Mouse (Mus musculus) spleen, adult 18-20 months (tissue): Measurements from ENCODE around the gene Pik3r2.

ENCODE experiments used
- DNase-seq, 2 experiments: peaks; one replicate each; pipeline ENCODE4 v3.0.0; 2022; ENCODE audit warnings: mixed read lengths in 2 of 2

Pik3r2 gene

DNA sequence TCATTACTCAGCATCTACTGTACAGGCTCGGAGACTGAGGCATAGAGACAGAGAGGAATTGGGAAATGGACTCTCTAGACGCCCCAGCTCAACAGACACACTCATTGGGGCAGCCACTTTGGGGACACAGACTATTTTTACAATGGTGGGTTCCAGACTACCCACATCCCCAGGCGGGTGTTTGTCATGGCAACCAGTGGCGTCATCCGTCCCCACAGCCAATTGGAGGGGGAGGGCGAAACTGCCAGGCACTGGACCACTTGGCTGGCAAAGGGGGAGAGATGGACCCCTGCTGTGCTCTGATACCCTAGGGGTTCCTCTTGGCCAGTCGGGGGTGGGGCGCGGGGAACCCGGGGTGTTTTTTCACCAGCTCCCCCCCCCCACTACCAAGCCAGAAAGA lies 24.1 kb upstream of the Pik3r2 start:
- no peak for DNase-seq

- DNase-seq, result no peak
Observed at GRCm38 (mm10) chr8:70798281-70798680, 21.8 kb upstream of the Pik3r2 start.

DNA sequence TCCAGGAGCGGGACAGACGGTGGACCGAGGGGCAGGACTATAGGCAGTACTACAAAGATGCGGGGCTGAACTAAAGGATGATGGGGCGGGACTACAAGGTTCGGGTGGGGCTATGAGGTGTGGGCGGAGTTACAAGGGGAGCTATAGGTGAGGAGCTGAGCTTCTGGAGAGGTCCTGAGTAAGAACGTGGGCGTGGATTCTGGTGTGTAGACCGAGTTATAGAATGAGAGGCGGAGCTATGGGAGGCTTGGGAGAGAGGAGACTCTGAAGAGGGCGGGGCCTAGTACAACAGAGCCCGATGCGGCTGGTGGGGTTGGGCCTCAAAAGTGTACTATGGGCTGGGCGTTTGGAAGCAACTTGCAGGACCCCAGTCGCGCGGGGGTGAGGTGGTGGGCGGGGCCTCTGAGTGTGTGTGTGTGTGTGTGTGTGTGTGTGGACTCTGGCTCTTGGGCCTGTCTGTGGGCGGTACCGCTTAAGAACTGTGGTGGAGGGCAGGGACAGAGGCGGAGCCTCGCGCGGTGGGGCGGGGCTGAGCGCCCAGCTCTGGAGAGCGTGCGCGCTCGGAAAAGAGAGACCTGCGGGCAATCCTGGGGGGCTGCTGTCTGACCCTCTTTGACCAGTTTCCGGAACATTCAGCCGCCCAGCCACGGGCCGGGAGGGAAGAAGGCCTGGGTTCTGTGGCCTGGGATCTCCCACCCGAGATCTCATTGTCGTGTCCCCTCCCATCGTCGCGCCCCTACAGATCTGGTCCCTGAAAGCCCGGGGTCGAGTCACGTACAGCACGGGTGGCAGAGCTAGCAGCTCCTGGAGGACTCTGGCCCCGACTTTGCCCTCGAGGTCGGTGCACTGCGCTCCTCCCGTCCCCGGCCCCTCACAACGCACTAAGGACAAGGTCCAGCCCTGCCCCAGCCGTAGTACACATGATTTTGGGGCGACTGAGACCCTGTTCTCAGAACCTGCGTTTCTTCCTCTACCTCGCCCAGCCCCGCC lies 20.9 kb upstream of the Pik3r2 start:
- DNase-seq, result peak; percentile 81 to 86

GRCm38 (mm10) chr8:70796403-70797080 lies 20.0 kb upstream of the Pik3r2 start:
- no peak for DNase-seq

GRCm38 (mm10) chr8:70795370-70795769 lies 18.9 kb upstream of the Pik3r2 start:
- no peak for DNase-seq

DNA sequence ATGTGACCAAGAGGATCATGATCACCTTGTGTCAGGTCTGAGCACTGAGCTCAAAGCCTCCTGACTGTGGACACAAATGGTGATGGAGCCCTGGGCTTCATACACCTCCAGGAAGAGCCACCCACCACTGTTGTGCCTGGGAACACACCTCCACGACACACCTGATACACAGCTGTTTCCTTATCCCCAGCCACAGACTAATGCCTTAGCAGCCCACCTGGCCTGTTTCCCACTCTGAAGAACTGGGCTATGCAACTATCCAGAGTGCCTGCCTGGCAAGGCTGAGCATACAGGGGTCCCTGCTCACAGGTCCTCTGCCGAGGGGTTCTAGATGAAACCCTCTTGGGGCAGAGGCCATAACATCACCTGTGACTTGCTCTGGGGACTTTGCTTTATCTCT lies 17.7 kb upstream of the Pik3r2 start:
- DNase-seq, result no peak

DNA sequence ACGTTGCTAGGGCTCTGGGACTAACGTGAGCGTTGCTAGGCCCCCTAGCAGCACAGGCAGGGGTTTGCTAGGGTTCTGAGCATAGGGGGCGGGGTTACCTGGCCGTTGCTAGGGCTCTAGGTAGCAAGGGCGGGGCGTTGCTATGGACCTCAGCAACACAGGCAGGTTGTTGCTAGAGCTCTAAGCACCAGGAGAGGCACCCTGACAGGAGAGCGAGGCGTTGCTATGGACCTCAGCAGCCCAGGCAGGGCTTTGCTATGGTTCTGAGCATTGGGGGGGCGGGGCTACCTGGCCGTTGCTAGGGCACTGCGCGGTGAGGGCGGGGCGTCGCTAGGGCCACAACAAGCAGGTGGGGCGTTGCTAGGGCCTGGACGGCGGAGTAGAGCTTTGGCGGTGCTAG lies 16.2 kb upstream of the Pik3r2 start:
- DNase-seq, result no peak

DNA sequence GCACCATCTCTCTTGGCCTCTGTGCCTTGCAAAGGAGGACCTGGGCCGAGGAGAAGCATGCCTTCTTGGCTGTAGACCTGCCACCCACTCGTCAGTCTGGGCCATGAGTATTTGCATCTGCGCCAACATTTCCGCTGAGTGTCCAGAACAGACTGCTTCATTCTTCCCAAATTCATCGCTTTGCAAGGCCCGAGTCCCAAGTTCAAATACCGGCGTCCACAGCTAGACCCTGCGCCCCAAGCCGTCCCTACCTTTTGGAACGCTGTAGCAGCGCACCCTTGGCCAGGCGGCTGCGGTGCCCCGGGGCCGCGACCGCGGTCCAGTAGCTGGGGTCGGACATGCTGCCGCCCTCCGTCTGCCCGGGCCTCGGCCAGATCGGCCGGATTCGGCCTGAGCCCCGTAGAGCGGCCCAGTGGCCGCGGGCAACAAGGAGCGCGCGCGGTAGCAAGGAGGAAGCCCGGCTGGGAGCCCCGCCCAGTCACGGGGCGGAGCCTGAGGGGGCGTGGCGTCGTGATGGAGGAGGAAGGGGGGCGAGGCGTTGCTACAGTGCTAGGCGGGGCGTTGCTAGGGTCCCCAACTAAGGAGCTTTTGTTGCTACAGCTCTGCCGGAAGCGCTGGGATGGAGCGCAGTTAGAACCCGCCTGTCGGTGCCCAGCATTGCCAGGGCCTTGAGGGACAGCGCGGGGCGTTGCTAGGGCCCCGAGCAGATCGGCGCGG lies 15.6 kb upstream of the Pik3r2 start:
- DNase-seq, result peak; percentile 99 to 100

GRCm38 (mm10) chr8:70791294-70791701 lies 14.8 kb upstream of the Pik3r2 start:
- DNase-seq, result peak; percentile 68 to 70

GRCm38 (mm10) chr8:70790846-70791245 lies 14.3 kb upstream of the Pik3r2 start:
- no peak for DNase-seq

- no peak for DNase-seq
Observed at GRCm38 (mm10) chr8:70789046-70789445, 12.5 kb upstream of the Pik3r2 start.

GRCm38 (mm10) chr8:70787941-70788667 lies 11.6 kb upstream of the Pik3r2 start:
- no peak for DNase-seq

GRCm38 (mm10) chr8:70787051-70787445 lies 10.5 kb upstream of the Pik3r2 start:
- no peak for DNase-seq

DNA sequence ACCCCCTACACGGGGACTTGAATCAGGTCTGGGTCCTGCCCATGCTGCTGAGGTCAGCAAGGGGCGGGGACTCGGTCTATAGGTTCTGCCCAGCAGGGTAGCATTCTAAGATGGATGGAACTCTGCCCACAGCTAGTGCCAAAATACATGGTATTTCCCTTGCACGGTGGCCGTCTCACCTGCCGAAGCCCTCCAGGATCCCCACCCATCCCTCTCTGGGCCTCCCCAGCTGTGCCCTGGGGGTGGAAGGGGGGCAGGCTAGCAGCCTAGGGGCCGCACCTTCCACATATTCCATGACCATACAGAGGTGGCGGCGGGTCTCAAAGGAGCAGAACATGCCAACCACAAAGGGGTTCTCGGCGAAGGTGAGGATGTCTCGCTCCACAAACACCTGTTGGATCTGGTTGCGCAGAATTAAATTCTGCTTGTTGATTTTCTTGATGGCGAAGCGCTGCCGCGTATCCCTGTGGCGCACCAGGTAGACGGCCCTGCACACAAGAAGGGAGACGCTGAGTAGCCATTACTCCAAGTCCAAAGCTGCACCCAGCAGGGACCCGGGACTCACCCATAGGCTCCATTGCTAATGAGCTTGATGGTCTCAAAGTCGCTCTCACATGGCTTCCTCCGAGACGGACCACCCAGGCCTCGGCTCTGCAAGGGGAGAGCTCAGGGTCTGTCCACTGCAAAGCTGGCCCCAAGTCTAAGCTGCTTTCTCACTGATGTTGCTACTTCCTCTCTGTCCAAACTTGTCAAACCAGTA lies 10.0 kb upstream of the Pik3r2 start:
- no peak for DNase-seq

- no peak for DNase-seq
Observed at GRCm38 (mm10) chr8:70780093-70780492, 3.6 kb upstream of the Pik3r2 start.

DNA sequence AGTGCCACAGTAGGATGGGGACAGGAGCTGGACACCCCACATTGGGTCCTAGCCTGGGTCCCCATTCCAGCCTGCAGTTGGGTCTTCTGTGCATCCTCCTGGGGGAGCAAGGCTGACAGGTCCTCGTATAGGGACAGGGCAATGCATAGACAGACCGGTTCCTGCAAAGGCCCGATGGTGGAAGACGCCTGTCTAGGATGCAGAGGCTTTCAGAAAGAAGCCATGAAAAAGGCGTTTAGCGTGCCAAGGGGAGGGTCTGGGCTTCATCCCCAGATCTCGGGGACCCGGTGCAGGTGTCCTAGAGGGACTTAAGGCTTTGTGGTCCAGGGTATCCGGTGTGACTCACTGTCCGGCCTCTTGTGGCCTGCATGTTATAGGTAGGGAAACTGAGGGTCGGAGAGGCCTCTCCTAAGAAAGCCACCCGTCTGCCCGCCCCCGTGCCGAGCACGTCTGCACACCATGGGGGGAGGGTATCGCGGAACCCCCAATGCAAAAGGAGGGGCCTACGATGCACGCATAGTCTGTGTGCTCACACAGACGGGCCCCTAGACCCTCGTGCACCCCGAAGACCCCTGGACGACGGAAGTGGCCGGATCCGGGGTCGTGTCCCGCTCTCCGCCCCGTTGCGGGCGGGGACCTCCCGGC lies 540 bp downstream of the Pik3r2 start:
- DNase-seq, result no peak

DNA sequence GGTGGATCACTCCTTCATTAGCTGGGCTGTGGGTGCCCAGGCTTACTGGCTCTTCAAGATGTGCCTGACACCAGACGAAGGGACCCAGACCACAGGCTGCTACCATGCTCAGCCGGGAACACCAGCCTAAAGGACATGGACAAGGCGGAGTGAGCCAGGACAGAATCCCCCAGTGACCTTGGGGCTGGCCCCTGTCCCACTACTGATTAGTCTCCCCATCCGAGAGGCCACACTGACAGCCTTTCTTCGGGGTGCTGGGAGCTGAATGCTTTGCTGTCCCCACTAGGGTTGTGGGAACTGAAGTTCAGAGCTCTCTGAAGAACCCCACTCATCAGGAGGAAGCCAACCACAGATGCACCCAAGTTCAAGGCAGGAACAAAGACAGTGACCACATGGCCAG lies 1.3 kb downstream of the Pik3r2 start:
- no peak for DNase-seq

DNA sequence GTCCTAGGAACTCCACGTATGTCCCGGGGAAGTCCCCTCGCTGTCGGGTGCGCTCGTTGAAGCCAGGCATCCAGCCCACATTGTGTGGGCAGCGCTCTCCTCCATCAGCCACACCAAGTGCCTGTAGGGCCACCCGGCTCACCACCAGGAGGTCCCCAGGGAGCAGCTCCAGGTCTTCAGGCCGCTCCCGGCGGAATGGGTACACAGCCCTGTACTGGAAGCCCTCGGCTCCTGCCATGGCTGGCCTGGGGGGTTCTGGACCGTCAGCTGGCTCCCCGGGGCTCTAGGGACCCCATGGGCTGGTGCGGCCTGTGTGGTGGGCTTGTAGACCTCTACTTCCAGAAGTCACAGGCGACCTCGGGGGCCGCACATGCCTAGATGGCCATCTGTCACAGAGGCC lies 1.8 kb downstream of the Pik3r2 start:
- DNase-seq, result no peak

DNA sequence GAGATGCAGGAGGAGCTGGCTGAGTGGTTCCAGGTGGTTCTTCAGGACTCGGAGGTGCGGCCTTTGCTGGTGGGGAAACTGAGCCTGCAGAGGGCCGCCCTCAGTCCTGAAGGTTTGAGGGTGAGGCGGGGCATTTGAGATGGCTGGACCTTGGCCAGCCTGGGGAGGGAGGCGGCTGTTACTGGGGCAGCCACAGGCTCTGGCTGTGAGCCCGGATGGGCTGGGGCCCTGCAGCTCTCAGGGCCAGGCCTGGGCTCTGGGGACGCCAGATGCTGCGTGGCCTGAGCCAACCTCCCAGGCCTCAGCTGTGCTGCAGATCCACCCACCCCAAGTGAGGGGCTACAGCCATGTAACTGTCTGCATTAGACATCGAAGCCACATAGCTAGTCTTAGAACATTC lies 2.7 kb downstream of the Pik3r2 start:
- no peak for DNase-seq

DNA sequence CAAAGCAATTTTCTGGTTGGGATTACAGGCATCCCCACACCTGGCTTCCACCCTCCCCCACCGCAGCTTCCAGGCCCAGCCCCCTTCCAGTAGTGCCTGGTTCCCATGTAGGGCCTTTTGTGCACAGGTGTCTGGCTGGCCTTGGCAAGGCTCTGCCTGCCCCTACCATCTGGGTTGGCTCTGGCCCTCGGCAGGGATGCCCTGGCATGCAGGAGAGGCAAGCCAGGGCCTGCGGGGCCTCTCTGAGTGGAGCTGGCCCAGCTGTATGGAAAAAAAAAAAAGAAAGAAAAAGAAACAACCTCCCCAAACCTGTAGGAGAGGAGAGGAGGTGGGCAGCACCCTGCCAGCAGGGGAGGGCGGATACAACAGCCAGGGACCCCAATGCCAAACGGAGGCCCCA lies 3.1 kb downstream of the Pik3r2 start:
- DNase-seq, result no peak

DNA sequence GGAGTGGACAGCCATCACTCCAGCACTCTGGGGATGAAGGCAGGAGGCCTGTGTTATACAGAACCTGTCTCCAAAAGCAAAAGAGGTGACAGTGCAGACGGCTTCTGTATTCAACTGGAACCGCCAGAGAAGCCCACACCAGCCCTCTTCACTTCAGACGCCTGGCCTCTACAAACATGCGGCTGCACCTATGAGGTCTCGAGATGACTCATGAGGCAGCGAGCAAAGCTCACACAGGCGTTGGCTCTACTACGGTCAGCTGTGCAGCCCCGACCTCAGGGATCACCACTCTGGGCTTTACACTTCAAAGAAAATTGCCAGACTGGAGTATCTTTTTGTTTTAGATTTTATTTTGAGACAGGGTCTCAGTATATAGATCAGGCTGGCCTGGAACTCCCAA lies 3.6 kb downstream of the Pik3r2 start:
- DNase-seq, result no peak
